Mouse (Mus musculus): ENCODE measurements around the gene Prpf40b.

DNA sequence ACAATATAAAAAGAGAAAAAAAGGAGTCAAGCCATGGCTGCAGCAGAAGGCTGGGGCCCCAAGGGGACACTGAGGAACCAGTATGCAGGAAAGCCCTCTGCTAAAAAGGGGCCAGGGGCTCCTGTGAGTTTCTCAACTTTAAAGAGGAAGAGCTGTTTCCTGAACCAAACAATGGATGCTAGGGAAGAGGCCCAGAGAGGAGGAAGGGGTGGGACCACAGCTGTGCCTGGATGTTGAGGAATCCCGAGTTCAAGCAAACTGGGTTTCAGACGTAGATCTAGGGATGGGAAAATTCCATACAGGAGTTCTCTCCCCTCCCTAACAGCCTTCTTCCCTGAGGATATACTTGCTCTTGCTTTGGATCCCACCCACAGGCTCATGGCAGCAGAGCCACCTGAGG, 31.5 kb downstream of the Prpf40b start:
- TF ChIP-seq POLR2A (IDR thresholded peaks at IDR 0.05; ENCODE audit: insufficient read length, low read depth) (no peak), USF1 (IDR thresholded peaks at IDR 0.05; ENCODE audit: low read depth) (no peak), CEBPB (IDR thresholded peaks at IDR 0.05; ENCODE audit: insufficient read depth, poor library complexity, severe bottlenecking) (no peak), POLR2AphosphoS2 (IDR thresholded peaks at IDR 0.05; ENCODE audit: insufficient read length, low read depth) (no peak), REST (IDR thresholded peaks at IDR 0.05; ENCODE audit: insufficient read depth, insufficient read length) (no peak), MAX (IDR thresholded peaks at IDR 0.05; ENCODE audit: low read depth) (no peak)
